Mouse (Mus musculus) large intestine, adult 2 months (tissue): ENCODE data around the gene Fktn. TPM values are rescaled to one million over a fixed set of nuclear protein-coding genes. Genes with fewer than 3 reads are reported as not detected.

Experiments
- DNase-seq: peaks from one replicate; pipeline ENCODE4 v3.0.0-alpha.2; 2012; ENCODE audit warnings: low read depth, low spot score
- WGBS: fragments of 180-500 bp; shearing (Covaris S2); methylation state at CpG from one replicate; pipeline ENCODE4 v1.1.7; 2018; 5-methylcytosine and 5-hydroxymethylcytosine counted together
- polyA plus RNA-seq: library from polyadenylated mRNA; depleted of rRNA; stranded (reverse); fragments of >200 nt; gene quantifications from 2 replicates; pipeline ENCODE4 v1.2.3, GENCODE M21; 2012; rRNA removed

Fktn gene
- polyA plus RNA-seq, 1 experiment: 2.7 TPM

DNA sequence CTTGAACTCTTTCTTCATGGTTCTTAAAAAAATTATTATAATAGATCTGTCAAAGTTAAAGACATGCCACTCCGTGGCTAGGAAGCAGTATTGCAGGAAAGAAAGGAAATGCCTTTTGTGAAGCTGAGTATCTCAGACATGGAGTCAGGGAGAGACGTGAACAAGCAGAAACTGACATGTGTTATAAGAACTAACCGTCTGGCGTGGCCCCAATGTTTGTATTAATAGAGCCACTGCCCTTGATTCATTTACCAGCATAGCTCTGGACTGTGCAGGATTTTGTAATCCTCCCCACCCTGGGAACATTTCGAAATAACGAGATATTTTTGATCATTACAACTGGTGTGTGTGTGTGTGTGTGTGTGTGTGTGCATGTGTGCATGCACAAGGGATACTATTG is 109.9 kb downstream of the Fktn start:
- 27% methylated on average over 6 of the region's 6 CpGs for WGBS
- DNase-seq: no peak

DNA sequence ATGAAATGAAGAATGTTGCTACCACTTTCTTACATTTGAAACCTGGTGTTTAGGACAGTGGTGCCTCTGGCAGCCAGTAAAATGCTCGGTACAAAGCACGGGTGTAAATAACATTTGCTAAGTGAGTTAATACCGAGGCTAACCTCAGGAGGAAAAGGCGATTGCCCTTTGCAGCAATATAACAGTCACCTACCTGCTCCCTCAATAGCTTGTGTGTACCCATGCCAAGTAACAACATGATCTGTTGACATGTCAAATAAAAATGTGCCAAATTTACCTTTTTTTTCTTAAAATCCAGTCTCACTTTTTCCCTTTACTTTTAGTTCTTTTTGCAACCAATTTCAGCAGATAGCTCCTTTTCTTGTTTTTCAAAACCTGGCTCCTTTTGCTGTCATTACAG is 111.0 kb downstream of the Fktn start:
- WGBS: 16% methylated on average over 4 of the region's 4 CpGs
- no peak for DNase-seq

DNA sequence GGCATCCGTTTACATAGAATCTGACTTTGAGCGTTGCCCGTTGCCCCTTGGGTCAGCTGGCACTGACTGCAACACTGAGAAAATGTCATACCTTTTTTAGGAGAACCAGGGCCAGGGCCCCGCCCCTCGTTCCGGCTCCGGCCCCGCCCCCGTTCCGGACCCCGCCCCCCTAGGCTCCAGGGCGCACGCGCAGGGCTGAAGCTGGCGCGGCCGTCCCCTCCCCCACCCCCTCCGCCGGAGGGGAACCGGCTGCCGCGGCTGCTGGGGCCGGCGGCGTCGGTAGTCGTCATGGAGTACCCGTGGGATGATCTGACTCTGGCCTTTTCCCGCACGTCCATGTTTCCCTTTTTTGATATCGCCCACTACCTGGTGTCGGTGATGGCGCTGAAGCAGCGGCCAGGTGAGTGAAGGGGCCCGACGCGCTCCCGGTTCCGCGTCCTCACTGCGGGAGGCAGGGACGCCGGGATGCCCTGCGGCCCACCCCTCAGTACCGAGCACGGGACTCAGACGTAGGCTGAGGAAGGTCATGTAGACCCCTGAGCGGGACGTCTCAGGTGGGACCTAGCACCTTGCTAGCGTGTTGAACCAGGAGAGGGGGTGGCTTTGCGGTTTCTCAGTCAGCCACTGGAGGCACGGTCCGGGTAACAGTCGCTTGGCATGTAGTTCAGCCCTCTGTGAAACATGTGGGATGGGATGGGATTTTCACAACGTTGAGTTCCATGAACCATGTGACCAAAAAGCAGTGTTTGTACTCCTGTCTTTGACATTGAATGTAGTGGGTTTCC is 112.2 kb downstream of the Fktn start, which contains the start of gene Tmem38b:
TSS of gene Tmem38b (plus strand) at position 225 of the 785 bp plus-strand sequence.
- under 1% methylated on average over 55 of the region's 55 CpGs for WGBS
- DNase-seq: no peak

DNA sequence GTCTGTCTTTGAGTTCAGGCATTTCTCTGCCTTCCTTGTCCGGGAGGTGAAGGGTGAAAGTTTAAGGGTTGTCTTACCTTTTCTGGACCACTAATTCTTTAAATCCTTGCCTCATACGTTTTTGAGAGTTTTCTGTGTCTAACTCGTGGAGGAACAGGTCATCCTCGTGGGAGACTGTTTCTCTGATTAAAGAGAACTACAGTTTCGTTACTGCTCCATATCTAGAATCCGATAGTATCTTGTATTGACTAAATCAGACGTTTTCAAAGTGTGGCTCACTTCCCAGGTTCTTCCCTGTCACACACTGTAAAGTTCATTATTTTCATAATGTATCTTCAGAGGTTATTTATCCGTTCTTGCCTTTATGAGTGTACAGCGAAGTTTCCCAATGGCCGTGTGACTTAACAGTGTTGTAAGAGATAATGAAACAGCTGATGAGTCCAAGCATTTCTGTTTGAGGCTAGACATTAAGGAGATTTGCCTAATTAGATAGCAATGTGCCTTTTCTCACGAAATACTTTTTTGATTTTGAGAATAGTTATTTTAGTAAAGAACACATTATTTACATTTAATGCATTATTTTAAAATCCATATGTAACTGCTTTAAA is 112.9 kb downstream of the Fktn start:
- no peak for DNase-seq
- 3% methylated on average over 11 of the region's 11 CpGs for WGBS

Other genes with a start within 250 kb of the Fktn start
- gene Fsd1l, start 82.5 kb upstream of the Fktn start, polyA plus RNA-seq: 1.3 and 2.2 TPM in 2 replicates
- gene Tal2, start 65.7 kb downstream of the Fktn start, polyA plus RNA-seq: not detected in 2 replicates
- 2.5 and 2.7 TPM in 2 replicates for gene Tmem38b, start 112.0 kb downstream of the Fktn start, polyA plus RNA-seq